Mouse (Mus musculus) hindbrain, embryonic 16.5 days (tissue): ENCODE measurements around the gene Slx1b. TPM values are rescaled to one million over a fixed set of nuclear protein-coding genes. Genes with fewer than 3 reads are reported as not detected.

ENCODE experiments used
- polyA plus RNA-seq: library from polyadenylated mRNA; unstranded; fragments of >200 nt; fragmentation: Nextera tagmentation; extraction: Ambion mirVana; gene quantifications from 2 replicates; pipeline ENCODE4 v1.2.1, GENCODE M21; 2015

The Slx1b gene
- polyA plus RNA-seq, 1 experiment from 2014 or later, result 13.4 TPM

Other genes with a start within 250 kb of the Slx1b start
- gene Atp2a1, start 232.7 kb downstream of the Slx1b start, polyA plus RNA-seq, result 0.56 and 14.3 TPM in 2 replicates
- gene Sh2b1, start 220.4 kb downstream of the Slx1b start, polyA plus RNA-seq, result 70.7 and 76.5 TPM in 2 replicates
- 136 and 137 TPM in 2 replicates for gene Tufm, start 208.4 kb downstream of the Slx1b start, polyA plus RNA-seq
- 48.1 and 59.7 TPM in 2 replicates for gene Atxn2l, start 192.3 kb downstream of the Slx1b start, polyA plus RNA-seq
- 172 and 174 TPM in 2 replicates for gene Eif3c, start 129.4 kb downstream of the Slx1b start, polyA plus RNA-seq
- gene Apobr, start 110.8 kb downstream of the Slx1b start, polyA plus RNA-seq, result 0.36 and 0.88 TPM in 2 replicates
- gene Cln3, start 110.0 kb downstream of the Slx1b start, polyA plus RNA-seq, result 37.1 and 38.9 TPM in 2 replicates
- gene Il27, start 100.8 kb downstream of the Slx1b start, polyA plus RNA-seq, result not detected in 2 replicates
- gene Nupr1, start 64.9 kb downstream of the Slx1b start, polyA plus RNA-seq, result 14.8 and 15.6 TPM in 2 replicates
- 54.9 and 56.5 TPM in 2 replicates for gene Sgf29, start 46.5 kb downstream of the Slx1b start, polyA plus RNA-seq
- gene Sult1a1, start 19.4 kb downstream of the Slx1b start, polyA plus RNA-seq, result 11.9 and 12.0 TPM in 2 replicates
- gene Bola2, start 383 bp downstream of the Slx1b start, polyA plus RNA-seq, result 130 and 133 TPM in 2 replicates
- 119 and 125 TPM in 2 replicates for gene Coro1a, start 12.0 kb upstream of the Slx1b start, polyA plus RNA-seq
- gene Mapk3, start 63.8 kb upstream of the Slx1b start, polyA plus RNA-seq, result 114 and 119 TPM in 2 replicates
- 1.4 and 1.5 TPM in 2 replicates for gene Gdpd3, start 70.5 kb upstream of the Slx1b start, polyA plus RNA-seq
- 187 and 200 TPM in 2 replicates for gene Ypel3, start 81.2 kb upstream of the Slx1b start, polyA plus RNA-seq
- gene Tbx6, start 85.7 kb upstream of the Slx1b start, polyA plus RNA-seq, result 0.29 and 0.55 TPM in 2 replicates
- gene Ppp4c, start 96.7 kb upstream of the Slx1b start, polyA plus RNA-seq, result 157 and 165 TPM in 2 replicates
- 52.8 and 59.4 TPM in 2 replicates for gene Fam57b, start 101.9 kb upstream of the Slx1b start, polyA plus RNA-seq
- gene 4930451I11Rik, start 135.9 kb upstream of the Slx1b start, polyA plus RNA-seq, result 0.49 TPM in 1 of 2 replicates, not detected in the other
- gene Doc2a, start 151.6 kb upstream of the Slx1b start, polyA plus RNA-seq, result 31.1 and 34.0 TPM in 2 replicates
- 21.1 and 23.6 TPM in 2 replicates for gene Hirip3, start 166.2 kb upstream of the Slx1b start, polyA plus RNA-seq
- 88.3 and 100 TPM in 2 replicates for gene Ino80e, start 166.6 kb upstream of the Slx1b start, polyA plus RNA-seq
- 52.8 and 60.3 TPM in 2 replicates for gene Taok2, start 188.9 kb upstream of the Slx1b start, polyA plus RNA-seq
- gene Tmem219, start 227.1 kb upstream of the Slx1b start, polyA plus RNA-seq, result 34.0 and 35.9 TPM in 2 replicates
- 126 and 134 TPM in 2 replicates for gene Kctd13, start 233.1 kb upstream of the Slx1b start, polyA plus RNA-seq